7 mouse cellular contexts compared by ENCODE assay signal in the genomic region with DNA sequence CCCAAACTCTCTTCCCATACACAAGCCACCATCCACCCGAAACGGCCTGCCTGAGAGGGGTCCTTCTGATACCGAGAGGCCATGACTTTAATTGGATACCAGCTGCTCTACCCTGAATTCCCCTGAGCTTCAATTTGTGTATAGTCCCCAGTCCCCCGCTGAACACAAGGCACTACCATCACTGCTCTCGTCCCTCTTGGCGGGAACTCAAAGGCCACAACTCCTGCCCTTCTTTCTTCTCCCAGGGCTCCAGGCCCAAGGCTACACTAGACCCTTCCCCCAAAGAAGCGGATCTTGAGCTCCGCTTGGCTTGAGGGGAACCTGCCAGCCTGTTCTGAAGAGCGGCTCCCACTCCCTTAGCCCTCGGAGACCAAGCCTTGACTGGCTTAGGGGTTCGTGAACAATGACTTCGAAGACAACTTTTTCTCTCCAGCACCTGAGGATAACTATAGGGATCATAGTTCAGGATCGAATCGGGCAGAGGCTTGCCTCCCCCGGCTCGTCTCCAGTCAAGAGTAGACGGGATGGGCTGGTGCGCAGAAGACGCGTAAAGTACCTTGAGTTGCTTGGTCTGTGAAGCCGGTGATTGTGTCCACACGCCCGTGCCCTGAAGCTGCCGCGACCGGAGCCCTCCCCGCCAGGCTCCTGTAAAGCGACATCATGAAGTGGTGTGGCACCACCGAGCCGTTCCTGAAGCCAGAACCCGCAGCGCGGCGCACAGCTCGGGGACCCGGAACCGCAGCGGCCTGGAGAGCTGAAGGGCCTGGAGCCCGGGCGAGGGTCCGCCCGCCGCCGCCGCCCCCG. TPM values are rescaled to one million over a fixed set of nuclear protein-coding genes. Genes with fewer than 3 reads are reported as not detected.
DNase-seq lines count a peak whose midpoint lies in the region; ATAC-seq lines count a peak whose summit lies in the region.

No protein-coding gene starts in this region.

- ATAC-seq in lung, embryonic 16.5 days (ENCODE audit: low read depth): 0 out of 2 replicates have a peak, but pooled peaks have one; percentile 6
- ATAC-seq in forebrain, embryonic 15.5 days (replicated peaks): no peak
- ATAC-seq in liver, embryonic 11.5 days (replicated peaks; ENCODE audit: low FRiP score): 0 out of 2 replicates have a peak, but pooled peaks have one; percentile 8
- no peak for ATAC-seq in stomach, embryonic 16.5 days (ENCODE audit: insufficient read depth, low FRiP score)

- H3K4me3 ChIP-seq in lung, embryonic 16.5 days (ENCODE audit: low read length): peak overlapping the region; percentile 45
- H3K4me3 ChIP-seq in forebrain, embryonic 15.5 days: peak overlapping the region; percentile 46
- peak overlapping the region; percentile 45 for H3K4me3 ChIP-seq in liver, embryonic 11.5 days (ENCODE audit: low read depth, low read length)
- peak overlapping the region; percentile 49 for H3K4me3 ChIP-seq in stomach, embryonic 16.5 days (replicated peaks; ENCODE audit: low read length)

- H3K9ac ChIP-seq in lung, embryonic 16.5 days (ENCODE audit: low read length): 0 out of 2 replicates have a peak overlapping the region, but pooled peaks have one; percentile 0
- peak overlapping the region; percentile 41; the same call in 1 of the 2 replicates for H3K9ac ChIP-seq in forebrain, embryonic 15.5 days (replicated peaks)
- H3K9ac ChIP-seq in liver, embryonic 11.5 days (ENCODE audit: low read depth, low read length): no peak overlapping the region
- H3K9ac ChIP-seq in stomach, embryonic 16.5 days (ENCODE audit: low read length): peak overlapping the region; percentile 68

- H3K36me3 ChIP-seq in lung, embryonic 16.5 days (ENCODE audit: control insufficient read depth, insufficient read depth, low read length): no peaks in the 10 kb centered on the region
- no peaks in the 10 kb centered on the region for H3K36me3 ChIP-seq in forebrain, embryonic 15.5 days
- no peaks in the 10 kb centered on the region for H3K36me3 ChIP-seq in liver, embryonic 11.5 days (ENCODE audit: control insufficient read depth, insufficient read depth, low read length)
- H3K36me3 ChIP-seq in stomach, embryonic 16.5 days (ENCODE audit: control insufficient read depth, insufficient read depth, low read length): no peaks in the 10 kb centered on the region

- DNase-seq in lung, postnatal 36 days: no peak
- DNase-seq in liver, embryonic 11.5 days (ENCODE audit: low spot score): peak; percentile 51
- DNase-seq in ovary, postnatal 14 days (ENCODE audit: low spot score): no peak
- no peak for DNase-seq in frontal cortex, adult 2 months (ENCODE audit: extremely low spot score in 1 of 2, low spot score in 1 of 2)

- H3K9me3 ChIP-seq in lung, embryonic 16.5 days (ENCODE audit: control insufficient read depth, low read length): no peaks in the 10 kb centered on the region
- H3K9me3 ChIP-seq in forebrain, embryonic 15.5 days: no peaks in the 10 kb centered on the region
- no peaks in the 10 kb centered on the region for H3K9me3 ChIP-seq in liver, embryonic 11.5 days (ENCODE audit: control insufficient read depth, low read length)
- no peaks in the 10 kb centered on the region for H3K9me3 ChIP-seq in stomach, embryonic 16.5 days (replicated peaks; ENCODE audit: control insufficient read depth, low read length)

- H3K4me1 ChIP-seq in lung, embryonic 16.5 days (replicated peaks; ENCODE audit: control insufficient read depth, insufficient read depth, low read length): peaks cover 8% of the 10 kb centered on the region
- peaks cover 34% of the 10 kb centered on the region for H3K4me1 ChIP-seq in forebrain, embryonic 15.5 days
- peaks cover 6% of the 10 kb centered on the region; the same call in 1 of the 2 replicates for H3K4me1 ChIP-seq in liver, embryonic 11.5 days (replicated peaks; ENCODE audit: control insufficient read depth, insufficient read depth, low read length)
- peaks cover 16% of the 10 kb centered on the region for H3K4me1 ChIP-seq in stomach, embryonic 16.5 days (ENCODE audit: control insufficient read depth, insufficient read depth, low read length)

- H3K27ac ChIP-seq in lung, embryonic 16.5 days (ENCODE audit: low read length): no peak overlapping the region
- H3K27ac ChIP-seq in forebrain, embryonic 15.5 days (replicated peaks): no peak overlapping the region
- no peak overlapping the region for H3K27ac ChIP-seq in liver, embryonic 11.5 days (ENCODE audit: low read depth, low read length)
- H3K27ac ChIP-seq in stomach, embryonic 16.5 days (ENCODE audit: low read length): no peak overlapping the region

- peak overlapping the region; percentile 52 for H3K4me2 ChIP-seq in lung, embryonic 16.5 days (ENCODE audit: low read depth, low read length)
- H3K4me2 ChIP-seq in forebrain, embryonic 15.5 days (replicated peaks): peak overlapping the region; percentile 75
- peak overlapping the region; percentile 63 for H3K4me2 ChIP-seq in liver, embryonic 11.5 days
- peak overlapping the region; percentile 77 for H3K4me2 ChIP-seq in stomach, embryonic 16.5 days (ENCODE audit: low read depth, low read length)

- H3K27me3 ChIP-seq in lung, embryonic 16.5 days (ENCODE audit: control insufficient read depth, insufficient read depth, low read depth, low read length): peaks cover 95% of the 10 kb centered on the region
- peaks cover 95% of the 10 kb centered on the region for H3K27me3 ChIP-seq in forebrain, embryonic 15.5 days
- peaks cover 98% of the 10 kb centered on the region for H3K27me3 ChIP-seq in liver, embryonic 11.5 days (replicated peaks; ENCODE audit: control insufficient read depth, insufficient read depth, low read length)
- peaks cover 96% of the 10 kb centered on the region for H3K27me3 ChIP-seq in stomach, embryonic 16.5 days (ENCODE audit: control insufficient read depth, insufficient read depth, low read length)

- 9% methylated on average over 46 of the region's 46 CpGs for WGBS in lung, embryonic 16.5 days
- 2% methylated on average over 44 of the region's 46 CpGs for WGBS in forebrain, embryonic 15.5 days
- WGBS in liver, embryonic 11.5 days: 6% methylated on average over 45 of the region's 46 CpGs
- WGBS in stomach, embryonic 16.5 days: 6% methylated on average over 46 of the region's 46 CpGs

RNA-seq across cellular contexts. Expression of a gene that starts 0.5 kb away (rescaled TPM):
- not detected in 2 replicates for polyA plus RNA-seq in lung, embryonic 16.5 days (2015; fragmentation: Nextera tagmentation; extraction: Ambion mirVana)
- polyA plus RNA-seq in forebrain, embryonic 15.5 days (2015; fragmentation: Nextera tagmentation; extraction: Ambion mirVana): 0.13 and 0.19 TPM in 2 replicates
- not detected in 2 replicates for polyA plus RNA-seq in liver, embryonic 11.5 days (2014; fragmentation: Nextera tagmentation; extraction: Ambion mirVana)
- 0.09 TPM in 1 of 2 replicates, not detected in the other for polyA plus RNA-seq in stomach, embryonic 16.5 days (2015; fragmentation: Nextera tagmentation; extraction: Ambion mirVana)
- polyA plus RNA-seq in frontal cortex, adult 2 months (2012; rRNA removed): 0.08 and 0.26 TPM in 2 replicates

RNA-seq across cellular contexts. Expression of a gene that starts 12.0 kb away (rescaled TPM):
- 16.4 and 16.9 TPM in 2 replicates for polyA plus RNA-seq in lung, embryonic 16.5 days (2015; fragmentation: Nextera tagmentation; extraction: Ambion mirVana)
- polyA plus RNA-seq in forebrain, embryonic 15.5 days (2015; fragmentation: Nextera tagmentation; extraction: Ambion mirVana): 11.0 and 11.6 TPM in 2 replicates
- 8.6 and 8.8 TPM in 2 replicates for polyA plus RNA-seq in liver, embryonic 11.5 days (2014; fragmentation: Nextera tagmentation; extraction: Ambion mirVana)
- polyA plus RNA-seq in stomach, embryonic 16.5 days (2015; fragmentation: Nextera tagmentation; extraction: Ambion mirVana): 15.7 and 16.5 TPM in 2 replicates
- polyA plus RNA-seq in frontal cortex, adult 2 months (2012; rRNA removed): 12.8 and 13.5 TPM in 2 replicates

Comparison
In these comparisons a context has a peak if more than half of its experiments do, and no peak if none do; other contexts are left out.
1. ATAC-seq: peak in lung, embryonic 16.5 days (single experiment) and liver, embryonic 11.5 days (single experiment); none in forebrain, embryonic 15.5 days (single experiment) and stomach, embryonic 16.5 days (single experiment).
2. Peak in every context shown above with its lines, with median percentiles within 50 percentile points of each other: H3K4me2 ChIP-seq and H3K4me3 ChIP-seq.